Comparison of ENCODE assay signal across 8 mouse cellular contexts in the genomic region with DNA sequence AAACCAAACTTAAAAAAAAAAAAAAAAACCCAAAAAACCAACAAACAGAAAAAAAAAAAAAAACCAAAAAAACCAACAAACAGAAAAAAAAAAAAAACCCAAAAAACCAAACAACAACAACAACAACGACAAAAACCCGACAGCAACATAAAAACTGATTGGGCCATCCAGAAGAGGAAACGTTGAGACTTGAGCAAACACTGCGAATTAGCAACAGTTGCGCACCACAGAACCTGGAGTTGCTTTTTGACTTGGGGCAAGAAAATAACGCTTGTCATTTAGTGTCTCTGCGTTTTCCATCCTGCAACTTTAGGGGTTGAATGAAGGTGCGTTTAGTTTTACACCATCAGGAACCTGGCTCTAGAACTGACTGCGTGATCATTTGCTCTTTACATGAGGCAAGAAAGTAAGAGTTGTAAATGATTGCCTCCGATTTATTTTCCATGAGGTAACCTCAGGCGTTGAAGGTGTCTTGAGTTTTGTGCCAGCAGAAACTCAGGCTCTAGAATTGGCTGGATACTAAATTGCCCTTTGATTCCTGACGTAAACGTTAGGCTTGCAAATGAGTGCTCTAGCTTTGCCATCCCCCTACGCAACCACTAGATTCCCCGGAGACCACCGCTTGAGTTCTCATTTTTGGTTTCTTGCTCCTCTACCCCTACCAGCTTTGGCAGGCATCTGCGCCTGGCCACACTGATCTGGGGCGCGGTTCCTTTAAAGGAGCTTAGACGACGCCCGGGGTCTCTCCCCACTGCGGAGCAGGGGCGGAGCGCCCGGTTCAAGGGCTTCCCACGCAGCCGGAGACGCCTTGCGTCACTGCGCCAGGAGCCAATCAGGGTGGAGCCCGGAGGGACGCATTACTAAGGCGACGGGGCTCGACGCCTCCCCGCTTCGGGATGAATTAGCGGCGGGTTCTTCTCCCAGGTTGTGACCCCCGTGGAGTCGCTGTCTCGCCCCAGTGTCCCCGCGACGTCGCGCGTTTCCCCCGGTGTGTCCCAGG. TPM values are rescaled to one million over a fixed set of nuclear protein-coding genes. Genes with fewer than 3 reads are reported as not detected.
A peak's percentile ranks its signal among the peaks of the same experiment; 100 is the strongest.
DNase-seq lines count a peak whose midpoint lies in the region; ATAC-seq and TF ChIP-seq lines count a peak whose summit lies in the region.

Lclat1 (plus strand) TSS at position 828 of the 1,000 bp plus-strand sequence.

- TF ChIP-seq EP300 in CH12.LX (IDR thresholded peaks at IDR 0.05; ENCODE audit: low read length), result 0 out of 2 replicates have a peak, but pooled peaks have one; percentile 11
- TF ChIP-seq EP300 in heart, postnatal 0 days (IDR thresholded peaks at IDR 0.05; ENCODE audit: low read depth), result 0 out of 2 replicates have a peak, but pooled peaks have one; percentile 52

- no peak for TF ChIP-seq CTCF in CH12.LX (conservative IDR thresholded peaks at IDR 0.05 in 1 of 2, IDR thresholded peaks at IDR 0.05 in 1 of 2; ENCODE audit: low read depth in 2 of 2, low read length in 2 of 2)
- TF ChIP-seq CTCF in heart, postnatal 0 days (IDR thresholded peaks at IDR 0.05; ENCODE audit: low read depth), result no peak
- no peak for TF ChIP-seq CTCF in testis, adult 2 months (IDR thresholded peaks at IDR 0.05; ENCODE audit: control insufficient read depth, insufficient read depth, insufficient replicate concordance, low read depth, low read length)

- DNase-seq in CH12.LX (ENCODE audit: extremely low read depth), result peak; percentile 94
- peak; percentile 90 for DNase-seq in c-Kit-positive CD71-positive TER-119-negative erythroid progenitor cells, embryonic 14.5 days (ENCODE audit: low read depth)
- DNase-seq in heart, postnatal 0 days (ENCODE audit: low spot score), result peak; percentile 97
- peak; percentile 96 to 97 for DNase-seq in kidney, postnatal 4 days

- peaks cover 0 to 6% of the 10 kb centered on the region in 2 experiments for H3K36me3 ChIP-seq in CH12.LX (replicated peaks in 1 of 2; ENCODE audit: control insufficient read depth in 1 of 2, insufficient read depth in 1 of 2, low read length in 1 of 2)
- no peaks in the 10 kb centered on the region for H3K36me3 ChIP-seq in forebrain, embryonic 12.5 days (replicated peaks)
- no peaks in the 10 kb centered on the region for H3K36me3 ChIP-seq in heart, postnatal 0 days (replicated peaks; ENCODE audit: control insufficient read depth, insufficient read depth, low read length)
- H3K36me3 ChIP-seq in liver, embryonic 16.5 days (ENCODE audit: control insufficient read depth, insufficient read depth), result no peaks in the 10 kb centered on the region
- no peaks in the 10 kb centered on the region for H3K36me3 ChIP-seq in neural tube, embryonic 13.5 days
- H3K36me3 ChIP-seq in testis, adult 2 months (ENCODE audit: control insufficient read depth, insufficient read depth, low read length), result no peaks in the 10 kb centered on the region

- H3K9me3 ChIP-seq in CH12.LX (replicated peaks; ENCODE audit: low read length), result no peaks in the 10 kb centered on the region
- no peaks in the 10 kb centered on the region for H3K9me3 ChIP-seq in forebrain, embryonic 12.5 days
- H3K9me3 ChIP-seq in heart, postnatal 0 days (replicated peaks; ENCODE audit: control insufficient read depth, low read length), result no peaks in the 10 kb centered on the region
- H3K9me3 ChIP-seq in liver, embryonic 16.5 days (replicated peaks; ENCODE audit: control insufficient read depth, low read length), result no peaks in the 10 kb centered on the region
- no peaks in the 10 kb centered on the region for H3K9me3 ChIP-seq in neural tube, embryonic 13.5 days

- peaks cover 0 to 16% of the 10 kb centered on the region in 2 experiments; a peak in 2 of 4 replicates for H3K4me1 ChIP-seq in CH12.LX (ENCODE audit: control insufficient read depth in 1 of 2, insufficient read depth in 2 of 2)
- H3K4me1 ChIP-seq in forebrain, embryonic 12.5 days, result peaks cover 11% of the 10 kb centered on the region
- H3K4me1 ChIP-seq in heart, postnatal 0 days (ENCODE audit: control insufficient read depth, insufficient read depth), result peaks cover 10% of the 10 kb centered on the region
- H3K4me1 ChIP-seq in liver, embryonic 16.5 days (ENCODE audit: control insufficient read depth, low read depth, low read length), result peaks cover 11% of the 10 kb centered on the region
- peaks cover 16% of the 10 kb centered on the region for H3K4me1 ChIP-seq in neural tube, embryonic 13.5 days (replicated peaks)
- peaks cover 7% of the 10 kb centered on the region for H3K4me1 ChIP-seq in testis, adult 2 months (ENCODE audit: control insufficient read depth, insufficient read depth, low read length)

- peak within 1 kb of the TSS; percentile 74 for H3K9ac ChIP-seq in CH12.LX (ENCODE audit: insufficient read depth, low read depth)
- peak within 1 kb of the TSS; percentile 77 for H3K9ac ChIP-seq in forebrain, embryonic 12.5 days
- H3K9ac ChIP-seq in heart, postnatal 0 days (replicated peaks; ENCODE audit: low read depth, low read length), result peak within 1 kb of the TSS; percentile 91
- H3K9ac ChIP-seq in liver, embryonic 16.5 days (ENCODE audit: low read depth, low read length), result peak within 1 kb of the TSS; percentile 71
- H3K9ac ChIP-seq in neural tube, embryonic 13.5 days, result peak within 1 kb of the TSS; percentile 94

- TF ChIP-seq POLR2A in CH12.LX (IDR thresholded peaks at IDR 0.05; ENCODE audit: low read depth, low read length), result peak; percentile 71
- peak; percentile 77 for TF ChIP-seq POLR2A in testis, adult 2 months (IDR thresholded peaks at IDR 0.05; ENCODE audit: control insufficient read depth, low read depth, low read length)

- no peak for TF ChIP-seq RAD21 in CH12.LX (IDR thresholded peaks at IDR 0.05; ENCODE audit: low read depth, low read length)

- in situ Hi-C loops in CH12.LX (cut with MboI; ENCODE audit: low pct_ligation_motif_present, low pct_unique_long_range_greater_than_20kb, low sequenced_read_pairs), result no loop called here

- WGBS in forebrain, embryonic 12.5 days, result 7% methylated on average over 51 of the region's 51 CpGs
- 5% methylated on average over 51 of the region's 51 CpGs for WGBS in heart, postnatal 0 days
- 5% methylated on average over 51 of the region's 51 CpGs for WGBS in liver, embryonic 16.5 days (ENCODE audit: insufficient replicate concordance)
- WGBS in neural tube, embryonic 13.5 days, result 5% methylated on average over 51 of the region's 51 CpGs

- H3K4me3 ChIP-seq in CH12.LX (replicated peaks in 1 of 3; ENCODE audit: low read depth in 2 of 3, low read length in 2 of 3, poor library complexity in 1 of 3), result peak within 1 kb of the TSS; percentile 74 to 93 (median 83)
- peak within 1 kb of the TSS; percentile 80 for H3K4me3 ChIP-seq in forebrain, embryonic 12.5 days (replicated peaks)
- H3K4me3 ChIP-seq in heart, postnatal 0 days (ENCODE audit: low read depth, low read length), result peak within 1 kb of the TSS; percentile 92
- H3K4me3 ChIP-seq in liver, embryonic 16.5 days (ENCODE audit: low read depth, low read length), result peak within 1 kb of the TSS; percentile 82
- peak within 1 kb of the TSS; percentile 91 for H3K4me3 ChIP-seq in neural tube, embryonic 13.5 days
- H3K4me3 ChIP-seq in testis, adult 2 months (ENCODE audit: control insufficient read depth, low read depth, low read length), result peak within 1 kb of the TSS; percentile 97

- peaks cover 9% of the 10 kb centered on the region for H3K27me3 ChIP-seq in CH12.LX (replicated peaks)
- no peaks in the 10 kb centered on the region for H3K27me3 ChIP-seq in forebrain, embryonic 12.5 days
- H3K27me3 ChIP-seq in heart, postnatal 0 days (ENCODE audit: control insufficient read depth, insufficient read depth, low read length), result no peaks in the 10 kb centered on the region
- H3K27me3 ChIP-seq in liver, embryonic 16.5 days (ENCODE audit: control insufficient read depth, insufficient read depth, low read depth, low read length), result 0 out of 2 replicates have a peak, but pooled peaks cover 3% of the 10 kb centered on the region
- no peaks in the 10 kb centered on the region; the same call in 1 of the 2 replicates for H3K27me3 ChIP-seq in neural tube, embryonic 13.5 days
- no peaks in the 10 kb centered on the region for H3K27me3 ChIP-seq in testis, adult 2 months (ENCODE audit: control insufficient read depth, insufficient read depth, low read length)

- H3K27ac ChIP-seq in CH12.LX (ENCODE audit: insufficient read depth, low read depth), result no peak within 1 kb of the TSS
- peak within 1 kb of the TSS; percentile 50; the same call in 1 of the 2 replicates for H3K27ac ChIP-seq in forebrain, embryonic 12.5 days
- peak within 1 kb of the TSS; percentile 88 for H3K27ac ChIP-seq in heart, postnatal 0 days (ENCODE audit: low read depth)
- H3K27ac ChIP-seq in liver, embryonic 16.5 days (ENCODE audit: low read length), result no peak within 1 kb of the TSS
- peak within 1 kb of the TSS; percentile 76 for H3K27ac ChIP-seq in neural tube, embryonic 13.5 days (replicated peaks)
- peak within 1 kb of the TSS; percentile 87 for H3K27ac ChIP-seq in testis, adult 2 months (ENCODE audit: control insufficient read depth, insufficient read depth, low read depth, low read length)

- dilution Hi-C loops in CH12.LX (cut with MboI; ENCODE audit: extremely low pct_ligation_motif_present, extremely low pct_unique_long_range_greater_than_20kb, low sequenced_read_pairs), result no loop called here

- ATAC-seq in forebrain, embryonic 12.5 days (ENCODE audit: low FRiP score), result peak; percentile 100
- ATAC-seq in heart, postnatal 0 days (ENCODE audit: insufficient read depth, low read depth), result peak; percentile 98
- ATAC-seq in liver, embryonic 16.5 days (ENCODE audit: low read depth), result peak; percentile 100
- ATAC-seq in neural tube, embryonic 13.5 days (ENCODE audit: low read depth), result peak; percentile 100

- H3K4me2 ChIP-seq in CH12.LX (ENCODE audit: insufficient read depth, low read depth, poor library complexity, severe bottlenecking), result peak within 1 kb of the TSS; percentile 88
- peak within 1 kb of the TSS; percentile 93 for H3K4me2 ChIP-seq in forebrain, embryonic 12.5 days
- peak within 1 kb of the TSS; percentile 99 for H3K4me2 ChIP-seq in heart, postnatal 0 days (ENCODE audit: low read depth, low read length)
- peak within 1 kb of the TSS; percentile 96 for H3K4me2 ChIP-seq in liver, embryonic 16.5 days (ENCODE audit: low read depth, low read length)
- H3K4me2 ChIP-seq in neural tube, embryonic 13.5 days, result peak within 1 kb of the TSS; percentile 96

- H3K79me2 ChIP-seq in CH12.LX (replicated peaks; ENCODE audit: control insufficient read depth, extremely low read depth, insufficient read depth, poor library complexity, severe bottlenecking), result no peaks in the 10 kb centered on the region; the same call in 1 of the 2 replicates

RNA-seq across cellular contexts. Expression of gene Lclat1, which starts in this region (rescaled TPM):
- total RNA-seq in CH12.LX (2012; rRNA removed), result 6.2 and 7.0 TPM in 2 replicates
- total RNA-seq in CH12.LX (2014; rRNA removed), result 5.1 and 6.3 TPM in 2 replicates
- polyA plus RNA-seq in CH12.LX (2012; ENCODE audit: insufficient read length, low read depth), result 7.7 and 9.6 TPM in 2 replicates
- polyA plus RNA-seq in forebrain, embryonic 12.5 days (2016; fragmentation: Nextera tagmentation; extraction: Ambion mirVana), result 9.8 and 10.8 TPM in 2 replicates
- 218 and 225 TPM in 2 replicates for total RNA-seq in heart, postnatal 0 days (2014; rRNA removed; ENCODE audit: low replicate concordance)
- polyA plus RNA-seq in heart, postnatal 0 days (2015; fragmentation: Nextera tagmentation; extraction: Ambion mirVana), result 31.5 and 32.8 TPM in 2 replicates
- 2.9 and 3.4 TPM in 2 replicates for polyA plus RNA-seq in liver, embryonic 16.5 days (2015; fragmentation: Nextera tagmentation; extraction: Ambion mirVana)
- polyA plus RNA-seq in neural tube, embryonic 13.5 days (2015; fragmentation: Nextera tagmentation; extraction: Ambion mirVana), result 10.9 and 15.5 TPM in 2 replicates
- 7.7 and 9.2 TPM in 2 replicates for polyA plus RNA-seq in testis, adult 2 months (2012; rRNA removed)

Comparison
In these comparisons a context has a peak if more than half of its experiments do, and no peak if none do; other contexts are left out.
1. RNA of gene Lclat1 (total RNA-seq): 218 to 225 TPM in heart, postnatal 0 days; 5.1 to 7.0 TPM in CH12.LX; every median in the first group is over 10 times any median in the second.
2. H3K27ac ChIP-seq: peak in forebrain, embryonic 12.5 days (single experiment), heart, postnatal 0 days (single experiment), neural tube, embryonic 13.5 days (single experiment) and testis, adult 2 months (single experiment); none in CH12.LX (single experiment) and liver, embryonic 16.5 days (single experiment).
3. Peak in every context shown above with its lines, with median percentiles within 50 percentile points of each other: DNase-seq, H3K4me2 ChIP-seq, H3K4me3 ChIP-seq, H3K9ac ChIP-seq and ATAC-seq.